Mouse (Mus musculus) bone marrow, adult 2 months (tissue): ENCODE results near the gene Celf3.

Experiments used
- CTCF ChIP-seq: fragments of 200-500 bp; IDR thresholded peaks from 2 replicates; pipeline ENCODE4 v1.5.1; 2011; ENCODE audit warnings: low read length, control low read depth; ENCODE audit not compliant: control insufficient read depth, insufficient read depth
- POLR2A ChIP-seq: fragments of 200-500 bp; IDR thresholded peaks from 2 replicates; pipeline ENCODE4 v1.6.1; 2011; ENCODE audit warnings: low read depth, mild to moderate bottlenecking, control low read depth, low read length, borderline replicate concordance; ENCODE audit not compliant: control insufficient read depth

DNA sequence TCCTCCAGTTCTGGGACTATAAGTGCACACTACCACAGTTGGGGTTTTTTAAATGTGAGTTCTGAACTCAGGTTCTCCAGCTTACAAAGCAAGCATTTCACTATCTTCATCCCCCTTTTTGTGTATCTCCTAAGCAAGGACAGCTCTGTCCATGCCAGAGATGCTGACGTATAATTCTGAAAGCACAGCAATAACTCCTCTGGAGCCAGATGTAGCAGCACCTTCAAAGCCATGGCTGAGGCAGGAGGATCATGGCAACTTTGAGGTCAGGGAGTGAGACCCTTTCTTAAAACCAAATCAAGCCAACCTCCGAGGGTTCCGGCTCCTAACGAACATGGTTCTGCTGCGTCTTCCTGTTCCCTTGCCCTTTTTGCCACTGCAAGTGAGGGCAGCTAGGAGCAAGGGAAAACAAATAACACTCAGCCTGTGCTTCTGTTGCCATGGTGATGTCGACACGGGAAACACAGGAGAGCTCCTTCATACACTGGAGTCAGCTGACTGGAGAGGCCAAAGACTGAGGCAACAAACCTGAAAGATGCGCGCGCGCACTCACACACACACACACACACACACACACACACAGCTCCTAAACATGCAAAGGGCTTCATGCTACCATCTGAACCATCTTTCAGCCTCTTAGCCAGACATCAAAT lies 14.0 kb upstream of the Celf3 start:
- TF ChIP-seq POLR2A (no peak), CTCF (no peak)
